Mouse (Mus musculus): ENCODE measurements around the gene Rab12. TPM values are rescaled to one million over a fixed set of nuclear protein-coding genes. Genes with fewer than 3 reads are reported as not detected.

Gene Rab12
- polyA plus RNA-seq, 1 experiment from 2014 or later = 48.6 TPM

Other genes with a start within 250 kb of the Rab12 start
- gene Mtcl1, start 70.0 kb downstream of the Rab12 start, polyA plus RNA-seq (2015; fragmentation: Nextera tagmentation; extraction: Ambion mirVana) = 4.0 and 4.3 TPM in 2 replicates
- 0.09 and 0.14 TPM in 2 replicates for gene Themis3, start 74.9 kb upstream of the Rab12 start, polyA plus RNA-seq (2015; fragmentation: Nextera tagmentation; extraction: Ambion mirVana)